Mouse (Mus musculus) ES-Bruce4 (cell line): ENCODE data around the gene Fut2.

Experiments
- CTCF ChIP-seq: IDR thresholded peaks from one replicate; pipeline ENCODE4 v1.8.1; 2011; ENCODE audit warnings: low read depth, low read length
- EP300 ChIP-seq: IDR thresholded peaks from 2 replicates; pipeline ENCODE4 v1.6.1; 2011; ENCODE audit warnings: low read depth, low read length; ENCODE audit not compliant: insufficient read depth
- POLR2A ChIP-seq: IDR thresholded peaks from one replicate; pipeline ENCODE4 v1.8.1; 2011; ENCODE audit warnings: low read length; ENCODE audit not compliant: insufficient read depth

GRCm38 (mm10) chr7:45646671-45647070 lies 19.5 kb downstream of the Fut2 start:
- TF ChIP-seq EP300 (no peak), CTCF (no peak), POLR2A (no peak)
